Mouse (Mus musculus) cerebellum, adult 8-10 months (tissue): ENCODE measurements around the gene Hhipl2.
"Not testable (repeated sequence)": the region's sequence is repeated elsewhere in the genome, so short reads cannot be mapped to it uniquely, and the experiment has no call there.

Experiments used
- DNase-seq: peaks from one replicate; pipeline ENCODE4 v3.0.0; 2022

Hhipl2 gene

GRCm38 (mm10) chr1:183417873-183418272, at the start of gene Hhipl2:
TSS of gene Hhipl2 (plus strand) at chr1:183418215.
- DNase-seq: no peak

GRCm38 (mm10) chr1:183368601-183369400, 49.2 kb upstream of the Hhipl2 start:
- peak; percentile 36 for DNase-seq

DNA sequence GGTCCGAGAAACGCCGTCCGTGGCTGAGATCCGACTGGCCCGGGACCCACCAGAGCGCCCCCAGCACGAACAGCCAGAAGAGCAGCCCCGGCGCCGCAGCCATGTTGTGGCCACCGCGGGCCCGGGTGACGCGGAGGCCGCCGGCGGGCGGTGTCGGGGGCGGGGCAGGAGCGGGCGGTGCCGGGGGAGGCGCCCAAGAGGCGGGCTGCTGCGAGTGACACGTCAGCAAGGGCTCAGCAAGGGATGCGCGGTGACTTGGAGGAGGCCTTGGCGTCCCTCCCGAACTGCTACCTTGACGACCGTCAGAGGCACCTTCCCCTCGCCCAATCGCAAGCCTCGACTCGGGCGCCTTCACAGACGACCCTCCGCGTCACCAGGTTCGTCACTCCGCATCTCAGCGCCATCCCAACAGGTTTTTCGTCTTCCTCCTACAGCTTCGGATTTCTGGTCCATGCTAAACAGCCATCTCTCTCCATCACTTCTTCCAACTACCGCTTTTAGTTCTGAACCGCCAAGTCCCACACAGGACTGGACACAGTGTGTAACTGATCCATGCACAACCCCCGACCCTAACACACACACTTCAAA, 48.5 kb upstream of the Hhipl2 start, which contains the start of gene Mia3:
Gene Mia3, minus strand, starts transcription at position 127 of the 588 bp plus-strand sequence.
- peak; percentile 98 for DNase-seq

DNA sequence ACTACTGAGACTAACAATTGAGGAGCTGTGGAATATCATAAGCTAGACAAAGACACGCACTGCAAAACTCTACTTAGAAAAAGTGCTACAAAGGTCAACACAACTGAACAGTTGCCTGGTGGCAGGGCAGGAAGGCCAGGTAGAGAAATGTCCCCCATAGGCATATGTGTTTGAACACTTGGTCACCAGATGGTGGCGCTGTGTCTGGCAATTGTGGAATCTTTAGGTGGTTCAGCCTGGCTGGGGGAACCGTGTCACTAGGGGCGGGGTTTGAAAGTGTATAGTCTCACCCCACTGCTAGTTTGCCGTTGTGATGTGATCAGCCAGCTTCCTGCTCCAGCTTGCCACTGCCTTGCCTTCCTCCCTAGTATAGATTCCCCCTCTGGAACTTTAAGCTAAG, 43.3 kb upstream of the Hhipl2 start:
- DNase-seq: no peak

GRCm38 (mm10) chr1:183377045-183377444, 41.0 kb upstream of the Hhipl2 start:
- no peak for DNase-seq

DNA sequence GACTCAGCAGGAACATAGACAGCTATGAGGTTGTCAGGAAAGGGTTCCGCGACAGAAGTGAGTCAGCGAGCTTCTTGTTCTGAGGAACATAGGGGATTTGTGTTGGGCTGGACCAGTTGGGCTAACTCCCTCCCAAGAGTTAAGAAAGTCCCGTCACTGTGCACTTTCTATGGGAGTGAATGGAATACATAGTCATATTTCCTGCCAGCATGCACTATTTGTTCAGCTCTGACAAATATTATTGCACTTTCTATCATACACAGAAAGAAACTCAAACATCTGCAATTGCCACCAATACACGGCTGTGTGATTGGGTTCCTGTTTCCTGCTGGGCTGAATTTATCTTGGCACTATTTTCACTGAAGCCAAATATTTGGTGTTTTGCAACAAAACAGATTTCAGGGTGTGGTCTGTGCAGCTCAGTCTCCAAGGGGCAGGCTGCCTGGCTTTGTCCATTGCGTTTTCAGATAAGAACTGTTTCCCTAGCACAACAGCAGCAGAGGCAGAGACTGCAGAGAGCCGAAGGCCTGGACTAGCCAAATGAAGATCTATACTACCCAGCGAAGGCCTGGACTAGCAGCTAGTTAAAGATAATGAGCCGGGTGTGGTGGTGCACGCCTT, 39.6 kb upstream of the Hhipl2 start:
- DNase-seq: no peak

DNA sequence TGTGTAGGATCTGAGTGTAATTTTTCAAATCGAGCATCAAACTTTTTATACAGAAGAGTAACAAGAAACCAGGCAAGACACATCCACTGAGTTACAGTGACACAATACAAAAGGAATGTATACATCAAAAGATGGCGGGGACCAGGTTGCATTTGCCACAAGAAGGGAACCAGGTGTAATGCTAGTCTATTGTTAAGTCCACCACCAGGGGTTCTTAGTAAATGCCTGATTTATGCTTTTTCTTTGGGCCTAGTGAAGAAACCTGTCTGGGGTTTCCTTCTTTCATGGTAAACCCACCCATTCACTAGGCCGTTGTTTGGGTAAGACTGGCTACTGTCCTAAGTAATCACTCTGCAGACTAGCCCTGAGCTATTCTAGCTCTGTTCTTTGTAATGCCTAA, 38.6 kb upstream of the Hhipl2 start:
- DNase-seq: not testable (repeated sequence)

DNA sequence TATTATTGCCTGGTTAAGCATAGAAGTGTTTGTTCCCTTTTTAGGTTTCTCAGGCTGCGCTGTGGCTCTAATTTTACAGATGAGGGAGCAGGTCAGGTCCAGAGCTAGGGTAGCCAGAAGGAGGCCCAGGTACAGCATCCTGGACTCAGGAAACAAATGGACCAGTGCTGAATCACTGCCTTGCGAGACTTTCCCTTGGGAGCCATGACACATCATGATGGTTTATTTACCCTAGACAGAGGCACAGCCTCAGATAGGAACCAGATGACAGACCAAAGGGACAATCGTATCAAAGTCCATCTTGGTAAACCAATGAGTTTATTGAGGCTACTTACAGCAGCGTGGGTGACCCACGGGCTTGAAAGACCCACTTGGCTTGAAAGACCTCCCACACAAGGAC, 36.2 kb upstream of the Hhipl2 start:
- no peak for DNase-seq

DNA sequence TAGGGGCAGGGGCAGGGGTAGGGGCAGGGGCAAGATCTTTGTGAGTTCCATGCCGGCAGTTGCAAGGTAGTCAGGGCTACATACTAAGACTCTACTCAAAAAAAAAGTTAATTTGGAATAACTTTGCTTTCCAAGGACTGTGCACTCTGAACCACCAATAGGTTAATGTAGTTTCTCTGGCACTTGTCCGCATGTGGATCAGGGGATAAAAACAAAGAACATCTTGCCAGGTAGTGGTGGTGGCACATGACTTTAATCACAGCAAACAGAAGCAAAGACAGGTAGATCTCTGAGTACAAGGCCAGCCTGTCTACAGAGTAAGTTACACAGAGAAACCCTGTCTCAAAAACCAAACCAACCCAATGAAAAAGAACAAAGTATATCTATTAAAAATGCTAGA, 35.4 kb upstream of the Hhipl2 start:
- no peak for DNase-seq

GRCm38 (mm10) chr1:183387421-183387820, 30.6 kb upstream of the Hhipl2 start:
- DNase-seq: not testable (repeated sequence)

DNA sequence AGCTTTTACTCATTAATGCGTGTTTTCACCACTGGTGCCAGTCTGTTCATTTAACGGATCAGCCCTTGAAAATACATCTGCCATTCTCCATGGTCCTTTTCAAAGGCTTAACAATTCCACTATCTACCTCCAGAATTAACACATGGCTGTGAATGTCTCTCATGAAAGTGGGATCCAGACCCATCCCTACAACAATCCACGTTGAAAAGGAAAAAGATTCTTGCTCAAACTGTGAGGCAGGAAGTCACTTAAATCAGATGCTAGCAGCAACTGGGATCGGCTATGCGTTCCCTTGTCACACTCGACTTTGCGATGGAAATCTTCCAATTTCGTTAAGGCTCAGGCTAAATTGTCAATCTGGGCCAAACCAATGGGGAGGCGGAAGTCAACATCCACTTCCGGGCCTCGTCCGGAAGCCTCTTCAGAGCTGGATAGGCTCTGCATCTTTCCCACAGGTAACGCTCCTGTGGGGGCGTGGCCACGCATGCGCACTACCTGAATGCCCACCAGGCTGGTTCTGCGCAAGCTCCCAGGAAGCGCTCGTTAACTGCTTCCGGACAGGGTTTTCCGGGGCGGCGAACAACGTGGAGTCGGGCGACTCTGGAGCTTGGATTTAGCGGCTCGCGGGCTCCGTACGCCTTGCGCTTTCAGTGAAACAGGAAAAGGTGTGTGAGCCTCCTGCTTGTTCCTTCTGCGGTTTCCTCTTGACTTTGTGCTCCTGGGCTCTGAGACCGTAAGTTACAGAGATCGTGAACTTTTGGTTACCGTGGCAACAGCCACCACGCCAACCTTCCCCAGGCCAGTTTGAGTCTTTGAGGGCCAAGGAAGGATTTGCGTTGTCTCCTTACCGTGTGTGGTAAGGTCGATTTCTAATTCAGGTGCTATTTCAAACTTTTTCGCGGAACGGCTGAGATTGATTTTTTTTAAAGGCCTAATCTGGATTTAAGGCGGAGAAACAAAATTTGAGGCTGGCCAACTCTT, 29.3 kb upstream of the Hhipl2 start, which contains the start of gene Taf1a:
Gene Taf1a, plus strand, starts transcription at position 556 of the 981 bp plus-strand sequence.
- DNase-seq: peak; percentile 91

DNA sequence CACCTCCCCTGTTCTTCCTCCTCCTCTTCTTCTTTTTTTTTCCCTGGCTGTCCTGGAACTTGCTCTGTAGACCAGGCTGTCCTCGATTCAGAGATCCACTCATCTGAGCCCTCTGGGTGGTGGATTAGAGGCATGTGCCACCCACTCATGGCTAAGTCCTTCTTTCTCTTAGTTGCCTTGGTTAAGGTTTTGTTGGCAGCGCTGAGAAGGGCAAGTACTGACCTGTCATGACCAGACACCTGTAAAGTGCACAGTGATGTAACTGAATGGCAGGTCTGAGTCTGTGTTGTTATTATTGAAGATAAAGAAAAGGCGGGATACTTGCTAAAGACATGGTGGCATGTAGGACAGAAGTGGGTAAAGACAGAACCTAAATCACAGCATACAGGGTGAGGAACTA, 14.6 kb upstream of the Hhipl2 start:
- DNase-seq: no peak

DNA sequence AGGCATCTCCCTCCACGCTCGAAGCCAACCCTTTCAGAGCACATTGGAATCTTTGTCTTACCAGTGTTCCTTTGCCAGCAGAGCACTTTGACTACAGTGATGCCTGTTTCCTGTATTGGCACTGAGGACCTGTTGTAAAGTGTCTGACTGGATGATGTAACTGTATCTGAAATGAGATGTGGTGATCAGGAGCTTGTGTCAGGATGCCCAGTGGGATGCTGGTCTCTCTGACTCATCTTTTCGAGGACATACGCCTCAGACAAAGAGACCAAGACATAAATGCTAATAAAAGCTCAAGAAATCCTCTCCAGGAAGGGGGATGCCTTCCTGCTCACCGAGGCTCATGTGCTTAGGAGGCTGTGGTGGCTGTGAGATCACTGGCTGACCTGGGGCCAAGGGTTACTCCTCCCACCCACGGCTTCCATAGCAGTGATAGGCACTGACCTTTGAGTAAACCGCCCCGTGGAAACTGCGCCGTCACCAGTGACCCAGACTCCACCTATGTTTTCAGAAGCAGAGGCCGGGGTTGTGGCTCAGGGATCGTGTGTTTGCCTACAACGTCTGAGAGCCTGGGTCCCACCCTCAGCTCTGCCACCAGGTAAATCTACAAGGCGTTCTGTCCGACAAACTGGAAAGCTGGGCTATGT, 3.8 kb upstream of the Hhipl2 start:
- DNase-seq: no peak

GRCm38 (mm10) chr1:183419741-183420140, 1.7 kb downstream of the Hhipl2 start:
- DNase-seq: no peak

DNA sequence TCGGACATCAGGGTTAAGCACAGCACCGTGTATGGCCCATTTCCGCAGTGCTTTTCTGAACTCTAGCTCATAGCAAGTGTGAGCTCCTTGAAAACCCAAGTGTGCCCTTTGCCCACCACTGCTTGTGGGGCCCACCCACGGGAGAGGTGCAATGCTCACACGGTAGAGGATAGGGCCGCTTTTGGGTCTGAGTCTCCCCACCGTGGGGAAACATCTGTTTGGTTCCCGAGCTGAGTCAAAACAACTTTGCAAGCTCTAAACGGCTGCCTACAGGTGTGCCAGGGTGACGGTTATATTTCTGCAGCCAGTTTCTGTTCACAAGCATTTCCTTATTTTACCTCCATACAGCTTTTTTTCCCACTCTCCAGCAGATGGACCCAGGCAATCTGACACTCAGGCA, 2.3 kb downstream of the Hhipl2 start:
- no peak for DNase-seq

GRCm38 (mm10) chr1:183424100-183424499, 6.1 kb downstream of the Hhipl2 start:
- DNase-seq: no peak

GRCm38 (mm10) chr1:183434918-183435317, 16.9 kb downstream of the Hhipl2 start:
- DNase-seq: no peak

DNA sequence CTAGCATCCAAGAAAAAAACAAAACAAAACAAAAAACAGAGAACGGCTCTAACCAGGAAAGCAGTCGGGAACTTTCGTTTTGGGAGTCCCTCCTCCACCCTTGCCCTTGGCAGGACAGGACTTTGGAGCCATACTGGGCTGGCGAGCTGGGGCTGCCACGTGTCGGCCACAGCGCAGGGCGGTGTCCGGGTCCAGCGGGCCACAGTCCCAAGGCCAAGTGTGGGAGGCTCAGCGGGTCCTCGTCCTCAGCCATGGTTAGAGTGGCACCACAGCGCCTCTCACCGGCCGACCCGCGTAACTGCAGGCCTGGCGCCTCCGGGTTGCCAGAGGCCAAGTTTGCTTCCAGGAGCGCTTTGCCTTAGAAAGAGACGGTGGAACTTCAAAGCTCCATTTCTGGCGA, 21.0 kb downstream of the Hhipl2 start:
- DNase-seq: peak; percentile 69

DNA sequence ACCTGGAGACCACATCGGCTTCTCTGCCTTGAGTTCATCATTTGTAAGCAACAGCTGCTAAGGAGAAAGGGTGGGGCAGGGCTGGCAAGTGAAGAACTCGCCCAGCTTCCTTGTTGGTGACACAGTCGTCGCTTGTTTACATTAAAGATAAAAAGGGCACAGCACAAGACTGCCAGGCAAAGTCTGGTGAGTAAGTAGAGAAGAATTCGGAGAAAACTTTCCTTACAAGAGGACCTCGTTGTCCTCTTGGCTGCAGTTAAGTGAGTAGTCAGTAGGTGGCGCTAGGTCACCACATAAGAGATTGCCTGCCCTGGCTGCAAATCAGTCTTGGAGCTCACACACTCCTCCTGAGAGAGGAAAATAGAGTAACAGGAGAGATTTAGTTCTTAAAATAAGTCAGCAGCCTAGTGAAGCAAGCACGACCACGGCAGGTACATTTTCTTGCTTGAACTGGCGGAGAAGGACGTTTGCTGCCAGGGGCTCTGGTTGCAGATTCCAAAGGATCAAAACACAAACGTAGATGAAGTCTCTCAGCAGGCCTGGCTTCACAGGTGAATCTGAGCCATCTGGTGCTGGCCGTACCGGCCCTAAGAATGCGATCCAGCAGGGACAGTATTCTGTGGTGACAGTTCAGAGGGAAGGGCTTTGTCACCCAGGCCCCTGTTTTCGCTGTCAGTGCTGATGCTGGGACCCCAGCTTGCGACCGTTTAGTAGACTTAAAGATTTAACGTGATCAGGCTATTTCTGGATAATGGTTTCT, 24.2 kb downstream of the Hhipl2 start:
- peak; percentile 80 for DNase-seq

GRCm38 (mm10) chr1:183453066-183453465, 35.1 kb downstream of the Hhipl2 start:
- no peak for DNase-seq
